Mouse (Mus musculus): ENCODE data around the gene Pla2g12a. TPM values are rescaled to one million over a fixed set of nuclear protein-coding genes. Genes with fewer than 3 reads are reported as not detected.

Pla2g12a gene
- total RNA-seq, 2 experiments from 2014 or later, result 22.3 to 23.6 TPM

Other genes starting within 250 kb of the Pla2g12a start
- 1 to 10 TPM; 1.2 to 1.7 TPM for gene Egf, start 123.3 kb upstream of the Pla2g12a start, total RNA-seq (2021)
- gene Lrit3, start 74.6 kb upstream of the Pla2g12a start, total RNA-seq (2021), result not detected
- gene Rrh, start 56.0 kb upstream of the Pla2g12a start, total RNA-seq (2021), result under 1 TPM; 0.62 to 0.68 TPM
- 10 to 100 TPM; 43.7 to 46.6 TPM for gene Gar1, start 47.2 kb upstream of the Pla2g12a start, total RNA-seq (2021)
- gene Cfi, start 42.7 kb upstream of the Pla2g12a start, total RNA-seq (2021), result not detected
- 1 to 10 TPM; 6.3 to 7.6 TPM for gene Casp6, start 22.8 kb downstream of the Pla2g12a start, total RNA-seq (2021)
- 1 to 10 TPM; 2.9 to 3.3 TPM for gene Mcub, start 91.6 kb downstream of the Pla2g12a start, total RNA-seq (2021)
- gene Sec24b, start 182.9 kb downstream of the Pla2g12a start, total RNA-seq (2021), result 10 to 100 TPM; 52.5 to 58.7 TPM